Mouse (Mus musculus) limb, embryonic 10.5 days (tissue): Measurements from ENCODE around the gene Dst. TPM values are rescaled to one million over a fixed set of nuclear protein-coding genes. Genes with fewer than 3 reads are reported as not detected.
"Not testable (repeated sequence)": the region's sequence is repeated elsewhere in the genome, so short reads cannot be mapped to it uniquely, and the experiment has no call there.

ENCODE experiments used
- DNase-seq: peaks from one replicate; pipeline ENCODE4 v3.0.0-alpha.2; 2017; ENCODE audit warnings: low spot score
- H3K27ac ChIP-seq: fragments of 300-500 bp; sonication (generic); 2 replicates; pipeline ENCODE4 v1.5.1; 2016; ENCODE audit warnings: mild to moderate bottlenecking
- H3K27me3 ChIP-seq: fragments of 300-500 bp; sonication (generic); 2 replicates; pipeline ENCODE4 v1.6.1; 2016; ENCODE audit warnings: low read depth, mild to moderate bottlenecking; ENCODE audit not compliant: poor library complexity, severe bottlenecking
- H3K36me3 ChIP-seq: fragments of 300-500 bp; sonication (generic); 2 replicates; pipeline ENCODE4 v1.6.1; 2016; ENCODE audit warnings: mild to moderate bottlenecking, moderate library complexity
- H3K4me1 ChIP-seq: fragments of 300-500 bp; sonication (generic); 2 replicates; pipeline ENCODE4 v1.6.1; 2016
- H3K4me3 ChIP-seq: fragments of 300-500 bp; sonication (generic); 2 replicates; pipeline ENCODE4 v1.5.1; 2016; ENCODE audit warnings: mild to moderate bottlenecking, moderate library complexity
- H3K9me3 ChIP-seq: fragments of 300-500 bp; sonication (generic); replicated peaks from 2 replicates; pipeline ENCODE4 v1.6.1; 2016; ENCODE audit warnings: mild to moderate bottlenecking
- WGBS: fragments of 180-500 bp; shearing (Covaris S2); methylation state at CpG from one replicate; pipeline ENCODE4 v1.1.7; 2016; 5-methylcytosine and 5-hydroxymethylcytosine counted together
- polyA plus RNA-seq: library from polyadenylated mRNA; unstranded; fragments of >200 nt; fragmentation: Nextera tagmentation; extraction: Ambion mirVana; gene quantifications from 2 replicates; pipeline ENCODE4 v1.2.1, GENCODE M21; 2016

Gene Dst
- polyA plus RNA-seq, 1 experiment from 2014 or later: 9.7 TPM

DNA sequence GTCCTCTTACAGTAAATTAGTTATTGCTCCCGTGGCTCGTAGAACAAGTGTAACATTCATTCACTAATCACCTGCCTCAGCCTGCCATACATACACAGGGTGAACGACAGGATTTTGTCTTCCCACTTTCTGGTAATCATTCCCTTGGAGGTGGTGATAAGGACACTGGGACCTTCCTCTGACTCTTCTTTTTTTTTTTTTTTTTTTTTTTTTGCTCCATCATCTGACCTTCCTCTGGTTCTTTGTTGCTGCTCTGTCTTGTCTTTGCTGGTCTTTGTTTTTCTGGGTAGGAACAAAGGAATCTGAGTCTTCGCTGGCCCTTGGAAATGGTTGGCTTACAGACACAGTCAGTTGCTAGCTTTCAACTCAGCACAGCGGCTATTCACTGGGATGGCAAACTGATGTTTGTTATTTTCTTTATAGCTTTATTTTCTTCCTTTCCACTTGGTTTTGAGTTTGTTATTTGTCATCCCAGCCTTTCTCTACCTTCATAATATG, 157.6 kb downstream of the Dst start:
- no peak overlapping the region for H3K27ac ChIP-seq
- WGBS: 96% methylated on average over 5 of the region's 5 CpGs
- H3K4me3 ChIP-seq: no peak overlapping the region
- H3K36me3 ChIP-seq: no peaks in the 10 kb centered on the region
- no peaks in the 10 kb centered on the region for H3K9me3 ChIP-seq
- no peak for DNase-seq
- H3K27me3 ChIP-seq: no peaks in the 10 kb centered on the region
- H3K4me1 ChIP-seq: peaks cover 15% of the 10 kb centered on the region

DNA sequence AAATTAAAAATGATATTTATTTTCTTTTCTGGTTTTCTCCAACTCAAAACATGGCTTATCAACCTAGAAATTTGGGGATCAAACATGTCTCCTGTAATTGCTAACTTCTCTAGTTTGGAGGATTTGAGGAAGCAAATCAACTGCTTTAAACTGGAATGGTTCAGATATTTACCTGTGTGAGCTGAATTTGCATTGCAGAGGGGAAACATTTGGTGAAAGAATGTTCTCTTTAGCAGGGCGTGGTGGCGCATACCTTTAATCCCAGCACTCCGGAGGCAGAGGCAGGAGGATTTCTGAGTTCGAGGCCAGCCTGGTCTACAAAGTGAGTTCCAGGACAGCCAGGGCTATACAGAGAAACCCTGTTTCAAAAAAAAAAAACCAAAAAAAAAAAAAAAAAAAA, 158.4 kb downstream of the Dst start:
- not testable (repeated sequence) for H3K36me3 ChIP-seq, H3K27me3 ChIP-seq, H3K9me3 ChIP-seq, DNase-seq, H3K27ac ChIP-seq, H3K4me3 ChIP-seq
- WGBS: 97% methylated on average over 4 of the region's 4 CpGs
- H3K4me1 ChIP-seq: peaks cover 11% of the 10 kb centered on the region

DNA sequence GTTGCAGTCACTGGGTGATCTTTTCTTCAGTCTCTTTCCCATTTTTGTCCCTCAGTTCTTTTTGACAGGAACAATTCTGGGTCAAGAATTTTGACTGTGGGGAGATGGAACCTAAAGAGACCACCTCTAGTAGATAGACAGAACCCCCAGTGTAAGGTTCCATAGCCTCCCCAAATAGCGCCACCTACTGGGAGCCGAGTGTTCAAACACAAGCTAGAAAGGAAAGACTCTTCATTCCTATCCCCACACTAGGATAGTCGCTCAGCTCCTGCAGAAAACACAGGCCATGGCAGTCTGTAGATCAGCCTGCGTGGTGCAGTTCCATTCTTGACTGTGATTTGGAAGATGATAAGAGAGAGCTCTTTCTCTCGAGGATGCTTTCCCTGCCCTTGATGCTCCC, 160.3 kb downstream of the Dst start:
- no peaks in the 10 kb centered on the region for H3K9me3 ChIP-seq
- no peaks in the 10 kb centered on the region for H3K27me3 ChIP-seq
- no peak overlapping the region for H3K27ac ChIP-seq
- WGBS: 56% methylated on average over 5 of the region's 5 CpGs
- no peak overlapping the region for H3K4me3 ChIP-seq
- H3K4me1 ChIP-seq: peaks cover 14% of the 10 kb centered on the region
- DNase-seq: no peak
- H3K36me3 ChIP-seq: no peaks in the 10 kb centered on the region

DNA sequence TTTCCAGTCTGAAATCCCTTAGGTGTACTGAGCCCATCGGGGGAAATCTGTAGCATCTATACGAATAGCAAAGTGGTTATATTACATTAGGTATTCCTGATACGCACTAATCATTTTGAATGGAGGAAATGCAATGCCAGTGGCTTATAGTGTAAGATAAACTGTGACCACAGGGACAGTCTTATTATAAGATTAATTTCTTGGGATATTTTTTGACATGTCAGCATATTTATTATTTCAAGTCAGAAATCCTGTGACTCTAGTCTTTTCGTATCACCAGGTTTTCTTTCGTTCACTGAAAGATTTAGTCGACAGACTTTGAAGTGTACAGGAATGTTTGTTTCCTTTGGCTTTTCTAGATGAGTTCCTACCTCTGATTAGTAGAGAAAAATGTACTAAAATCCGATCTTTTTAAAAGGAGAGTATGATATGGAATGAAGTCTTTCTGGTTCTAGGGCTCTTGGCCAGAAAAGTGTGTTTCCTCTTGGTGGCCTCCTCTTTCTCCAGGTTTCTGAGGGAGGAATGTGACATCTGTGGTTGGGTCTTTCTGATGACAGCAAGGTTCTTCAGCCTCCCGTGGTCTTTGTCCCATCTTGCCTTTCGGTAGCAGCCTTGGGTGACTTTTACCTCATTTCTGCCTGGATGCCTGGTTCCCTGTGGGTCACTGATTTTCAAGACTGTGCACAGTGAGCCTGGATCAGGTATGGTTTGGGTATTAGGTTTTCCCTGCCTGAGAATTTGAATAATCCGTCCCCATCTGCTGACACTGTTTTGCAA, 161.7 kb downstream of the Dst start:
- Histone ChIP-seq H3K4me1 (peaks cover 21% of the 10 kb centered on the region), H3K27ac (no peak overlapping the region), H3K36me3 (no peaks in the 10 kb centered on the region), H3K4me3 (no peak overlapping the region), H3K9me3 (no peaks in the 10 kb centered on the region), H3K27me3 (no peaks in the 10 kb centered on the region)
- 91% methylated on average over 10 of the region's 10 CpGs for WGBS
- no peak for DNase-seq

DNA sequence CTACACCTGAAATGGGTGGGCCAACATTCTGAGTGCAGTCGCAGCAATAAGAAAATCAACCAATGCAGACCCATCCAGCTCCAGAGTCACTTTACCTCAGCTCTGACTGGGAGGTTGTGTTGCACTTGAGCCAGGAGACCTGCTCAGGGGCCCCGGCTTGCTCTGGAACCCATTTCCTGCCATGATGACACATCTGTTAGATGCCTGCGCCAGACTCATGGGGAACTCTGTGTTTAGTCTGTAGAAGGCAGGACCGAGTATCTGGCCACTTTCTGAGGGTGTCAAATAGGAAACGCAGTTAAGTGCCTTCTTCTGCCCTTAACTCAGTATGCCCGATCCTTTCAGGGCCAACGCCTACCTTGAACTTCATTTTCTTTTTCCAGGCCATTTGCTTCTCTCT, 162.4 kb downstream of the Dst start:
- no peaks in the 10 kb centered on the region for H3K27me3 ChIP-seq
- H3K9me3 ChIP-seq: no peaks in the 10 kb centered on the region
- no peak overlapping the region for H3K4me3 ChIP-seq
- 74% methylated on average over 7 of the region's 7 CpGs for WGBS
- no peaks in the 10 kb centered on the region for H3K36me3 ChIP-seq
- no peak for DNase-seq
- peaks cover 25% of the 10 kb centered on the region for H3K4me1 ChIP-seq
- no peak overlapping the region for H3K27ac ChIP-seq

DNA sequence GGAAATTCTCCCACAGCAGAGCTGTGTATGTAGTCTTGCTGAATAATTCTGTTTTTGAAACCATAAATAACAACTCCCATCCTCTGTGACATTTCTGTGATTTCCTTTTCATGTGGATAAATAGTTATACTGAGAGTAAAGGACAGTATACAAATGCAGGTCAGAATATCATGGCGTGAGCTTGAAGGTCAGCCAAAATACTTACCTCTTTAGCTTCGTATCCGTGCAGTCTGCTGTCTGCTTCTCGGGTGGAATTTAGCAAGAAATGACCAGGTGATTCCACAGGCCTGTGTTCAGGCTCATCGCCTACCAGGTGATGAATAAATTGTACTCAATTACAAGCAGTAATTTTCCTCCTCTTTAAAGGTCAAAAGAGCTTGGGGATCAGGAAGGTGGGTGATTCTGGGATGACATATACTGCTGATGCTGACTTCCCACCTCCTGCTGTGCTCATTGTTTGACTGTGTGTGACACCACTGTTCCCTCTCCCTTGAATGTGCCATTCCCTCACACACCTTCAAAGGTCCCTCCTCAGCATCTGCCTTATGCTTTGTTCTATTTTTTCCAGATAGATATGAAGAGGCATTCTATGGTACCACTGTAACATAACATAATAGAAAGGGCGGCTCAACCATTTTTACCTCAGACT, 163.1 kb downstream of the Dst start:
- no peaks in the 10 kb centered on the region for H3K9me3 ChIP-seq
- no peak for DNase-seq
- H3K4me3 ChIP-seq: no peak overlapping the region
- H3K36me3 ChIP-seq: no peaks in the 10 kb centered on the region
- no peak overlapping the region for H3K27ac ChIP-seq
- H3K4me1 ChIP-seq: peaks cover 25% of the 10 kb centered on the region
- 79% methylated on average over 6 of the region's 6 CpGs for WGBS
- H3K27me3 ChIP-seq: no peaks in the 10 kb centered on the region

DNA sequence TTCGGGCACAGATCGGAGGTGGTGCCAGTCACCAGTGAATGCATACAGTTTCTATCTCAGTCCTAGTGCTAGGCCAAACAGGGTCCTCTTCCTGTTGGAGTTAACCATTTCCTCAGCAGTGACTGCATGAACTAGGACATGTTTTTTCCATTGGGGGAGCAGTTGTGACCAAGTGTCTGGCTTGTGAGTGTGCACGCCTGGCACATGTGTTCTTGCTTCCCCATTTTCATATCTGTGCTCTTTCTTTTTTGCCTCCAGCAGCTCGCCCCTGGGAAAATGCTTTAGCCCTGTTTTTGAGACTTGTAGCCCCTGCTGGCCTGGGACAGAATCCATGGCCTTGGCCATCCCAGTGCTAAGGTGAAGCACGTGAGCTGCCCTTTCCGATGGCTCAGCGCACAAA, 164.2 kb downstream of the Dst start:
- no peak for DNase-seq
- no peak overlapping the region for H3K27ac ChIP-seq
- H3K9me3 ChIP-seq: no peaks in the 10 kb centered on the region
- H3K4me1 ChIP-seq: peaks cover 30% of the 10 kb centered on the region
- no peaks in the 10 kb centered on the region for H3K36me3 ChIP-seq
- H3K27me3 ChIP-seq: no peaks in the 10 kb centered on the region
- H3K4me3 ChIP-seq: no peak overlapping the region
- 87% methylated on average over 7 of the region's 7 CpGs for WGBS

DNA sequence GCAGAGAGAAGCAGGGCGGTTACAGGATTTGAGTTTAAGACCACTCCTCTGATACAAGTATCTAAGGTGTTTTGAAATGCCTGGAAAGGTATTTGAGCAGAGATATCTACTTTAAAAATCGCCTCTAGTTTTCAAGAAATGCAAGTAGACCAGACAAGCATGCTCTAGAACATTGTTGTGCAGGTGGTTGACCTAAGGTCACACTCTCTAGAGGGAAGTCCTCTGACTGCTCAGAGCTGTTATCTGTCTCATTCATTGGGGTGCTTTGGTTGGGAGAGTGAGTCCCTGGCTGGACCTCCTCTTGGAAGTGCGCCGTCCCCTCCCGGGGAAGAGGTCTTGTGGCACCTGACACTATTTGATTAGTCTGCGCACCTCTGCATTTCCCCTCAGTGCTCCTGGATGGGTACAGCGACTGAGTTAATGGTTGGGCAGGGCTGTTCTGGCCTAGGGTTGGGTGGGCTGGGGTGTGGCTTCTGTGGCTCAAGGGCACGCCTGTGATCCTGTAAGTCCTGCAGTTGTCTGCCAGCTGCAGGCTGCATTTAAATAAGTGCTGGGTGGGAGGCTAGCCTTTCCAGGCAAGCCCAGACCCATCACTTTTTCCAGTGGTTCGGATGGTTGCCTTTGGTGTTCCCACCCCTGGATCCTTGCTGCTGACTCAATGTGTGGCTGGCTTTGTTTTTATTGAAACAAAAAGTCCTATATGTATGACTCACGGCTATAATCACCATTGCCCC, 165.6 kb downstream of the Dst start:
- no peak overlapping the region for H3K27ac ChIP-seq
- no peaks in the 10 kb centered on the region; the same call in 1 of the 2 replicates for H3K27me3 ChIP-seq
- no peaks in the 10 kb centered on the region for H3K36me3 ChIP-seq
- H3K9me3 ChIP-seq: no peaks in the 10 kb centered on the region
- no peak overlapping the region for H3K4me3 ChIP-seq
- peaks cover 33% of the 10 kb centered on the region for H3K4me1 ChIP-seq
- WGBS: 35% methylated on average over 10 of the region's 10 CpGs
- no peak for DNase-seq

DNA sequence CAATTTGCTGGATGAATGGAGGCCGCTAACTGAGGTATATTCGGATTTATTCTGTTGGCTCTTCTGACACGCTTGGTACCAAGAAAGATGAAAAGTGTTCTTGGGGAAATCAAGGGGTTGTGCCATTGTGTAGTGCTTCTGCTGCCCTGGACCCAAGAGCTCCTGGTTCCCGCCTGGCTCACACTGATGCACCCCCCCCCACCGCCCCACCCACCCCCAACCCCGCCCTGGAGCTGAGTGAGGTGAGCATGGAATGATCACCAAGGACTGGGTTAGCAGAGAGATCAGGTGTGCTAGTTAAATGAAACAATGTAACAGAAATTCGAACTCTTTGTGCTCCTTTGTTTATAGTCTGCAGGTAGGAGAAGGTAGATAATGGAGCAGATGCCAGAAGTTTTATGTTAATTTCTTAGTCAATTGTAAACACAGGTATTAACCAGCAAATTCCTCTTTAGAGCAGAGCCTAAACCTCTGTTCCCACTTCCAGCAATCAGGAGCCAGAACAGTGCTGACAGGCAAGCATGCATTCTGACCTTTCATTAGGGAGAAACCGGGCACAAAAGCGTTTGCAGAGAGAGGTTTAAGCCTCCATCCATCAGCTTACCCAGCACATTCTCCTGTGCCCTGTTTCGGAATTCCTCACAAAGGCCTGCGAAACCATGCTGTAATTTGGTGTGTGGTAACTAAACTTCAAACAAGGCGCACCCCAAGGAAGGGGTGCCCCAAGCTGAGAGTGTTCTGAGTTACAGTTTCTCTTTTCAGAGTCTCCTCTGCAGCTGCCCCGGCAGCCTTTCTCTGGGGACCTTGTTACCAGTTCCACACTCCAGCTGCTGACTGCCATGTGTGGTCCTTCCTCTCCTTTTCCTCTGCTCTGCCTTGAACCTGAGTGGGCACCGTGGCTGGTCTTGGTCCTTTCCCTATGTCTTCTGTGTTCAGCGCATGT, 166.5 kb downstream of the Dst start:
- DNase-seq: peak; percentile 39
- no peak overlapping the region; the same call in 1 of the 2 replicates for H3K27ac ChIP-seq
- no peaks in the 10 kb centered on the region; the same call in 1 of the 2 replicates for H3K27me3 ChIP-seq
- H3K9me3 ChIP-seq: no peaks in the 10 kb centered on the region
- H3K4me3 ChIP-seq: no peak overlapping the region
- WGBS: 21% methylated on average over 15 of the region's 15 CpGs
- H3K4me1 ChIP-seq: peaks cover 33% of the 10 kb centered on the region
- H3K36me3 ChIP-seq: no peaks in the 10 kb centered on the region

DNA sequence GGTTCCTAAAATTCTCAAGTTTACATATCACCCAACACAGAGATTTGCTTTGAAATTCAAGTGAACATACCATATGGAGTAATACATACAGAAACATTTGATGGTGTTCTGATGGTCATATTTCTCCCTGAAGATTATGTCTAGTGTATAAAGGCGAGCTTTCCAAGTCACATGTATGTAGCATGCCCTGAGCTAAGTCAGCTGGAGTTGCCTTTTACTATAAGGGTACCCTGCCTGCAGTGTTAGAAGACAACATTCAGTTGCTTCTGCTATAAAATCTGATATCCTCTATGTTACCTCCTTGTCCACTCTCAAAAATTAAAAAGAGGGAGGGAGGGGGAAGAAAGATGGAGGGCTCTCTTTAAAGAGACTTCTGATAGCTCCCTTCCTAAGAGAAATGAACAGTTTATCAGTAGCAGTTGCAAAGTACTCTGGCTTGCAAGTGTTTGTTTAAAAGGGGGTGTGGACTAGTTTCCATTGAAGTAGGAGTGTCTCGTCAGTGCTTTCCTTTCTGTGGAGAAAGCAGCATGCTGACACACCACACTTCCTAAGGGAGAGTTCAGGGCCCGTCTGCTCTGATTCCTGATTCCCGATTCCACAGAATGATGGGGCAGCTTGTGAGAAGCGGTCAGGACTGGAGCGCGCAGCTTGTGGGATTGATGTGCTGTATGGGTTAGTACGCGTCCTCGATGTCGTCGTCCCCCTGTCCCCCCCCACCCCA, 168.8 kb downstream of the Dst start:
- H3K27me3 ChIP-seq: no peaks in the 10 kb centered on the region; the same call in 1 of the 2 replicates

DNA sequence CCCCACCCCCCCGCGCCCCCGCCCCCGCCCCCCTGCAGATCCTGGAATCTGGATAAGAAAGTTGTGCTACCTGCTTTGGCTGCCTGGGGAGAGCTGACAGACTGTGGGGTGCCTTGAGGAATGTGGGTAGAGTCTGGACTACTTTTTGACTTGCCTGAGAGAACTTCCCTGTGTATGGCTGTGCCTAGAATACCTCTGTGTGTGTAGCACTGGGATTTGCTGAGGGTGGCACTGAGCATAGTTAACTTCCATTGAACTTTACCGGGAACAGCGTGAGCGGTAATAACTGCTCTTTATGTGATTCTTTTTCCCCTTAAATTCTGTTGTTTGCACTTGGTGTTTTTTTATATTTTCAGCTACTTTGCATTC, 169.4 kb downstream of the Dst start:
- 19% methylated on average over 7 of the region's 7 CpGs for WGBS
- DNase-seq: no peak
- Histone ChIP-seq H3K27me3 (no peaks in the 10 kb centered on the region; the same call in 1 of the 2 replicates), H3K4me1 (peaks cover 27% of the 10 kb centered on the region), H3K27ac (no peak overlapping the region), H3K9me3 (no peaks in the 10 kb centered on the region), H3K36me3 (no peaks in the 10 kb centered on the region), H3K4me3 (peak overlapping the region; percentile 24; the same call in 1 of the 2 replicates)

More for the DNA sequence above, 168.8 kb downstream of the Dst start:
- Histone ChIP-seq H3K9me3 (no peaks in the 10 kb centered on the region), H3K27ac (no peak overlapping the region), H3K36me3 (no peaks in the 10 kb centered on the region), H3K4me1 (peaks cover 29% of the 10 kb centered on the region), H3K4me3 (peak overlapping the region; percentile 24; the same call in 1 of the 2 replicates)
- DNase-seq: no peak
- 12% methylated on average over 12 of the region's 12 CpGs for WGBS
